Mouse (Mus musculus) ovary, adult 18-20 months (tissue): ENCODE measurements around the gene Ints5.

Experiments used
- DNase-seq: peaks from one replicate; pipeline ENCODE4 v3.0.0; 2022; ENCODE audit warnings: low spot score, mixed read lengths

Ints5 gene

DNA sequence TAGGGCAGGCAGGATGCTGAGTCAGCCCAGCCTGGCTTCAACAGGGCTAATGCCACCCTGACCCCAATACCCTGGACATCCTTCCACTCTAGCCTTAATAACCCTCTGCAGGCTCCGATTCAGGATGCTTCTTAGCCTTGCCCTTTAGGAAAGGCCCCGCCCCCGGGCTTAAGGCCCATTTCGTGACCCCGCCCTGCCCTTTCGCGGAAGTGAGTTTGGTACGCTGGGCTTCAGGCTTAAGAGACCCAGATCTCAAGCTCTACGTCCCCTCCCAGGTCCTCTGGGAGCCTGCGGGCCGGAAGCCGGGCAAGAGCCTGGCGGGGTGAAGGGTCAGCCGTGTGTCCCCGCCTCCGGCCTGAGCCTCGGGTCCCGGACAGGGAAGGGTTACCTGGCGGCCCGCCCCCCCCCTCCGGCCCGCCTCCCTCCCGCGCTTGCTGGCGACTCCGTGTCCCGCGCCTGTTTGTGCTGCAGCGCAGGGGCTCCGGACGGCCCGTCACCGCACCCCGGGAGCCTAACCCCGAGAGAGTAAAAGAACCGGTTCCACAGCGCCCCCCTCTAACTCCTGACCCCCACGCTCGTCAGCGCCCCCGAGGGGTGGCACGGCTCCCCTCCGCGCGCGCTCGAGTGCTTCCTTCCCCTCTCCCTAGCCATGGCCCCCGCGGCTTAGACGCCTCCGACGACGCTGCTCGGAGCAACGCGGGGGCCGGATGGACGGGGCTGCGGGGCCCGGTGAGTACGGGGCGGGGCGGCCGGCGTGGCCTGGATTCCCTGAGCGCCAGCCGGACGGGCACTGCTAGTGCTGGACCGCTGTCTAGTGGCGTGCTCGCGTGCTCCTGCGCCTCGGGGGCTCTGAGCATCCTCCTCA, 36.7 kb downstream of the Ints5 start, which contains the start of the genes Rom1 and Eml3:
TSS of gene Rom1 (minus strand) at position 133 of the 865 bp plus-strand sequence.
TSS of gene Eml3 (plus strand) at position 329 of the 865 bp plus-strand sequence.
- DNase-seq, result peak; percentile 80

DNA sequence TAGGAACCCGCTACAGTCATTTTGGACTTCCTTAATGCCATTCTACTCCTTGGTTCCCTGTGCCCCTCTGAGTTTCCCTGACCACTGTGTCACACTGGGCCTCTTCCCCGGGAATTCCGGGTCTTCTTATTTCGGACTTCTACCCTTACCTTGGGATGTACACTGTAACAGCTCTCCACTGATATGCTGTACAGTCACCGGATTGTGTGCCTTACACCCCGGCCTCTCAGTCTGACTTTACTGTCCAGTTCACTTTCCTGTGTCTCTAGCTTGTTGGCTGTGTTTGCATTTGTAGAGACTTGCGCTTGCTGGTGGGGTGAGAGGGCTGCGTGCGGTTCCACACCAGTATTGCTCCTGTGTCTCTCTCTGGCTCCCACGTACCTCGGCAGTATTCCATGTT, 37.3 kb downstream of the Ints5 start:
- DNase-seq, result no peak

- DNase-seq, result no peak
These were observed 38.0 kb downstream of the Ints5 start for GRCm38 (mm10) chr19:8930771-8931170.

- no peak for DNase-seq
These were observed 43.9 kb downstream of the Ints5 start for GRCm38 (mm10) chr19:8936736-8937135.

DNA sequence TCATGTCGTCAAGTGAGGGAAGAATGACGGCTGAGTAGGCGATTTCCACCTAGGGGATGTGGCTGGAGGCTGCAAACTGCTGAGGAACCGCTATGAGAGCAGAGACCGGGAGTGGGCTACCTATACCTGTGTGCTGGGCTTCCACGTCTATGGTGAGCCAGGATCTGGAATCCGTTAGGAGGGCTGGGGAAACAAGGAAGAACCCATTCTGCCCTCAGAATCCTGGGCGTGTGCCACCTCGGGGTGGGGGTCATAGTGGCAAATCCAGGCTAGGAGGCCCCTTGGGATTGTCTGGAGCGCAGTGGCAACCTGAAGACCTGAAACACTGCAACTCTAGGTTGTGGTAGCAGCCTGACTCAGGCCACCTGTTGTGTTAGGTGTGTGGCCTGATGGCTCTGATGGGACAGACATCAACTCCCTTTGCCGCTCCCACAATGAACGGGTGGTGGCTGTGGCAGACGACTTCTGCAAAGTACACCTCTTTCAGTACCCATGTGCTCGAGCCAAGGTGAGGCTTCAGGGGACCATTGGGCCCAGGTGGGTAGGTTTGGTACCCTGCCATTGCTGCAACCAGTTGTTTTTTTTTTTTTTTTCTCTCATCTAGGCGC, 47.8 kb downstream of the Ints5 start:
- no peak for DNase-seq

DNA sequence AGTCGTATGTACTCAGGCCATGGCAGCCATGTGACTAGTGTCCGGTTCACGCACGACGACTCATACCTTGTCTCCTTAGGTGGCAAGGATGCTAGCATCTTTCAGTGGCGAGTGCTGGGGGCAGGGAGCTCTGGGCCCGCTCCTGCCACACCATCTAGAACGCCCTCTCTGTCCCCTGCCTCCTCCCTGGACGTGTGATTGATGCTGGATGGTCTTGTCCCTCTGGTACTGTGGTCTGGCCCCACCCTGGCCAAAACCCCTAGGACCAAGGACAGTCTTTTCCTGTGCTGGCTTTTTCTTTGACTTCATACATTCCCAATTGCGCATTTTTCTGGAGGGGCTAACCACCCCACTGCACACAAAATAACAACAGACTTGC, 48.3 kb downstream of the Ints5 start:
- DNase-seq, result no peak

DNA sequence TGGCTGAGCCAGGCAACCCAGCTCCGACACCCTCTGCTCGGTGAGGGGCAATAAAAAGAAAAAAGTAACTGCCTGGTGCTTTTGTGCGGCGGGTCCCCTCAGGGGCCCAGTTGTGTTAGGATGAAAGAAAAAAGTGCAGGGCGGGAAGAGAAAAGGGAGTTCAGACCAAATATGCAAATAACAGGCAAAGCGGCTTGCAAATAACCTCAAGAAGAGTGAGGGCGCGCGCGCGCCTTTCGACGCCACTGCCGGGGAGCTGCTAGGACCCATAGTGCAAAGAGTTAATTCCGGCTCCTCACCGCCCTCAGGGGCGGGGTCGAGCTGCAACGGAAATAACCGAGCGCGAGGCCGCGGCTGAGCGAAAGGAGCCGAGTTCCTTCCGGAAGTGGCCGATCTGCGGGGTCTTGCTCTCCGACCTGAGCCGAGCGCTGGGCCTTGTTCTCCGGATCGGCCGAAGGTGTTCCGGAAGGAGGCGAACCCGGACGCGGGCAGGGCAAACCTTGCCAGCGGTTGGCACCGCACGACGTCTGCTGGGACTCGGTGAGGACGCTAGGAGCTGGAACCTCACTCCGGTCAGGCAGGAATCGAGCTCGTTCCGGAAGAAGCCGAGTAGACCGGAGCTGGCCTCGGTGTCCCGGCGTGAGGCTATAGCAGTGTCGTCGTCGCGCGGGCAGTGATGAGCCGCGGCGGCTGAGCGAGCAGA, 48.9 kb downstream of the Ints5 start, which contains the start of gene Mta2:
TSS of gene Mta2 (plus strand) at position 361 of the 703 bp plus-strand sequence.
- peak; percentile 90 for DNase-seq

DNA sequence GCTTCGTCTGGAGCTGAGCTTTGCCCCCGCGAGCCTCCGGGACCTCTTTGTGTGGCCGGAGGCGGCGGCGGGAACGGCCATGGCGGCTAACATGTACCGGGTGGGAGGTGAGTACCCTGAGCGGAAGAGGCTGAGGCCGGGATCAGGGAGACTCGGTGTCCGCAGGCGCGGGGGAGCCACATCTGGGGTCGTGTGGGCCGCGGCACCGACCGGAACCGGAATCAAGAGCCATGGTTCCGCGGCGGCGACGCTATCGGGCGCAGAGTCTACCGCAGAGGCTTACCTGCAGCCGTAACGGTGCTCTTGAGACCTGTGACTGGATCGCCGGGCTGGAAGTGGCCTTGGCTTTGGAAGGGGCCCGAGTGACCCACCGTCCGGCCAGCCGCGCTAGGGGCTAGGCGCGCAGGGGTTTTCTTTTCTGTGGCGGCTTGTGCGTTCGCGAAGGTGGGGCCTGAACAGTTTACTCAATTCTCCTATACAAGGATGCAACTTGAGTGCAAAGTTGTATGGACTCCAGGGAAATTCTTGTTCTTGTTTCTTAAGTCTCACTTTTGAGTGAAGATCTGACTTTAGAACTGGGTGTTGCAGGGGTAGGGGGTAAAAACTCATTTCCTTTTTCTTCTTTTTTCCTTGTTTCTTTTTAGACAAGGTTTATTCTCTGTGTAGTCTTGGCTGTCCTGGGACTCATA, 49.6 kb downstream of the Ints5 start:
- no peak for DNase-seq

DNA sequence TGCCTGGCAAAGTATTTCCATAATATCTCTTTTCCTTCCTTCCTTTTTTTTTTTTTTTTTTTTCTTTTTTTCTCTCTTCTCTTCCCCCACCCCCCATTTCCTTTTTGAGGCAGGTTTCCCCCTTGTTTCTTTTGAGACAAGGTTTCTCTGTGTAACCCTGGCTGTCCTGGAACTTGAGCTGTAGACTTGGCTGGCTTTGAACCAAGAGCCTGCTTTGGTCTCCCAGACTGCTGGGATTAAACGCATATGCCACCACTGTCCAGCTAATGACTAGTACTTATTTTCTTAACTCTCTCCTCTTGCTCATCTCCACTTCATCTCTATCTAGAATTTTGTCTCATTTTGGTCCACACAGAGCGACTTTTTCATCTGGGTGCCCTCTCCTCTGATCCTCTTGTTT, 50.2 kb downstream of the Ints5 start:
- DNase-seq, result no peak

- DNase-seq, result no peak
These were observed 51.3 kb downstream of the Ints5 start for GRCm38 (mm10) chr19:8944062-8944461.

- DNase-seq, result no peak
These were observed 51.9 kb downstream of the Ints5 start for GRCm38 (mm10) chr19:8944750-8945149.

GRCm38 (mm10) chr19:8945251-8945650, 52.4 kb downstream of the Ints5 start:
- no peak for DNase-seq

DNA sequence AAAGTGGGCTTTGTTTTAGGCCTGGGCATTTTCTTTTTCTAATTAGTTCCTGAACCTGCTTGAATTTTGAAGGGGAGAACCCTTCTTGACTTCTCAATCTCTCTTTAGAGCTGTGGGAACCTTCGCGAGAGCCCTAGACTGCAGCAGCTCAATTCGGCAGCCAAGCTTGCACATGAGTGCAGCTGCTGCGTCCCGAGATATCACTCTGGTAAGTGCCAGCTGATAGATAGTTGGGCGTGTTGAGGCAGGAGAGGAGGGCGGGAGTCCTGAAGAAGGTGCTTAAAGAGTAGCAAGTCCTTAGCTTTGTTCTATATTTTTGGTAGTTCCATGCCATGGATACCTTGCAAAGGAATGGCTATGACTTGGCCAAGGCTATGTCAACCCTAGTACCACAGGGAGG, 54.1 kb downstream of the Ints5 start:
- no peak for DNase-seq
